Mouse (Mus musculus) left cerebral cortex, adult 18-20 months (tissue): Measurements from ENCODE around the gene Pcnx2. TPM values are rescaled to one million over a fixed set of nuclear protein-coding genes. Genes with fewer than 3 reads are reported as not detected.

Source experiments
- DNase-seq, 2 experiments: peaks; one replicate each; pipeline ENCODE4 v3.0.0; 2021 to 2022; ENCODE audit warnings: low spot score in 2 of 2, mixed read lengths in 1 of 2
- total RNA-seq, 2 experiments: library from RNA; stranded (reverse); gene quantifications; 2 replicates each; pipeline ENCODE4 v1.2.3; 2021

Gene Pcnx2
- total RNA-seq, 2 experiments from 2014 or later = 81.5 to 83.9 TPM

GRCm38 (mm10) chr8:125901167-125901566 is 3.0 kb upstream of the Pcnx2 start:
- DNase-seq = no peak

DNA sequence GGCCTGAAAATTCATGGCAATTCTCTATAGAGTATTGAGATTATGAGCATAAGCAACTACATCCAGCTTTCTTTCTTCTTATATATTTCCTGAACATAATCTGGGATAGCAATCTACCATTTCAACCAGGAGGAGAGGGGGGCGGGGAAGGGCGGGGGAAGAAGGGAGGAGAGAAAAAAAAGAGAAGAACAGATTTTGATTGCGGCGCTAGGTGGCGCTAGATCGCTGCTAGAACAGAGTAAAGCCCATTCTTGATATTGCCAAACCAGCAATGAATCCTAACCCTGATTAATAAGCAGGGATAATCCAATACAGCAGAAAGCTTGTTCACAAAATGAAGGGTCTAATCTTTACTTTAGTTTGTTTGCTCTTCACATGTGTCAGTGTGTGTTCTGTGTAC is 782 bp upstream of the Pcnx2 start:
- peak; percentile 65 to 76 for DNase-seq

DNA sequence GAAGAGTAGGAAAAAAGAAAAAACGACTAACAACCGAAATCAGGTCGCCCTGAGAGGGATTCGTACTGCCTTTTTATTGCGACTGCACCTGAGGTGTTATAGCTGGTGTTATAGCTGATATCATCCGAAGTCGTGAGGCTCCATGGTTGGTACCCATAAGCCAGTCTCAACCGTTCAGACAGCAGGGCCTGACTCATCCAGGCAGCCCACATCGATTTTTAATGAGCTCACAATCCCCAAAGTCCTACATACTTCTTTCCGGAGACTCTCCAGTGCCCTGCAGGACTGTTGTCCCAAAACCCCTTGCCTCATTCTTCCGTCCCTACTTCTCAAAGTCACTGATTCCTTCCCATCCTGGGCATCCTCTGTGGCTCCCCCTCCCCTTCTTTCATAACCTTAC is 729 bp downstream of the Pcnx2 start:
- no peak for DNase-seq

DNA sequence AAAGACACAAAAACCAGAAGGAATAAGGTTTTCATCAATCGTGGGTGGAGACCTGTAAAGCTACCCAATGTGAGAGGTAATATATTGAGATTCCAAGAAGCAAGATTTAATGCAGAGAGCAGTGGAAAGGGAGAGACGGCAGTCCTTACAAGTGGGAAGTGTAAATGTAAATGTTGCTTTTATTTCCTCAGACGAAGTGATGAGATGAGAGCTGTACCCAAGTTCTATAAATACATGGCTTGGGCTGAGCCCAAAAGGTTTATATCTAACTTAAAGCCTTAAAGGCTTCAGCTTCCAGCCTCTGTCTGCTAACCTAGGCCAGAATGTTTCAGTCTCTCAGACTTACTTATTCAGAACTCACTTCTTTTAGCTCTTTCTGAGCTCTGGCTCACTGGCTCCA is 8.2 kb downstream of the Pcnx2 start:
- DNase-seq = peak in 1 of 2 experiments; percentile 37

DNA sequence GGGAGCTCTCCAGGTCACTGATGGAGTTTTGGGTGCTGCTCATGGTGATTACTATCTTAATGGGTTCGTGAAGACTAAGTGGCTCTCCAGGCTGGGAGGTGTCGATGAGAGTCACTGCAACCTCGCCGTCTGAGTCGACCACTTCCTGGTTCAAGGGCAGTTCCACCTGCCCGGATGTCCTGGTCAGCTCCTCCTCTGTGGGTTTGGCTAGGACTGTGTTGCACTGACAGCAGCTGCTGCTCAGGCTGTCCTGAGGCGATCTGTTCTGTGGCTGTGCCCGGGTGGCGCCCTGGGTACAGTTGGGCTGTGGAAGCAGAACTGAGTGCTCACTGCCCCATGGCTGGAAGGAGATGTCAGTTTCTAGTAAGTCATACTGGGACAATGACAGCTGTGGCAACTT is 10.6 kb downstream of the Pcnx2 start:
- no peak for DNase-seq

- DNase-seq = no peak
These were observed 17.7 kb downstream of the Pcnx2 start for GRCm38 (mm10) chr8:125880447-125880846.

GRCm38 (mm10) chr8:125873250-125873534 is 24.9 kb downstream of the Pcnx2 start:
- DNase-seq = no peak

DNA sequence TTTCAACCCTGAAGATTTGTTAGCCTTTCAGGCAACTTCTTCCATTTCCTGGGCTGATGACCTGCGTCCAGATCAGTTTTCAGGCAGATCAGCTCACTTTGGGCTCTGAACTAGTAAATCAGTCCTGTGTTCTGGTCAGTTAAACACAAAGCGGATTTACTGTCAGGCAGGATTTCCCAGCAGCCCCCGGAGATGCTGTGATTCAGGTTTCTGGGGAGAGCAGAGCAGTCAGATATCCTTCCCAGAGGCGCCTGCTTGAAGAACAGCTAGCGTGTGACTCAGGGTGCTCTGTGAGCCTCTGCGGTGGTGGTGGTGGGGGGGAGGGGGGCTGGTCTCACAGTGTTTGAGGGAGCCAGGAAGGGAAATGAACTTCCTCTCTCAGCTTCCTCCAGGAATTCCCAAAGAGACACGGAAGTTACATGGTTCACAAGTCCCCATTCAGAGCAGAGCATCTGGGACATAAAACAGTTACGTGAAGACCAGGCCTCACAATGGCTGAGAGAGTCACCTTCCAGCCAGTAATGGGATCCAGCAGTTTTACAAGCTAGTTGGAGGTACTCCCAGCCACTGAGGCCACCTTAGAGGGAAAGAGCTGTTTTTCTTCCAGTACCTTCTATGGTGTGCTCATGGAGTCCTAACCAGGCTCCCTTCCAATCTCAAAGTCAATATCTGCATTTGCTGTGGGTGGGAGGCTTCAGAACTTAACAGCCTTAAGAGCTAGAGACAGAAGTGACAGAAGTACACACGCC is 25.4 kb downstream of the Pcnx2 start:
- no peak for DNase-seq

- DNase-seq = peak; percentile 49 to 69
These were observed 27.2 kb downstream of the Pcnx2 start for GRCm38 (mm10) chr8:125870821-125871321.

GRCm38 (mm10) chr8:125870179-125870702 is 27.9 kb downstream of the Pcnx2 start:
- no peak for DNase-seq

DNA sequence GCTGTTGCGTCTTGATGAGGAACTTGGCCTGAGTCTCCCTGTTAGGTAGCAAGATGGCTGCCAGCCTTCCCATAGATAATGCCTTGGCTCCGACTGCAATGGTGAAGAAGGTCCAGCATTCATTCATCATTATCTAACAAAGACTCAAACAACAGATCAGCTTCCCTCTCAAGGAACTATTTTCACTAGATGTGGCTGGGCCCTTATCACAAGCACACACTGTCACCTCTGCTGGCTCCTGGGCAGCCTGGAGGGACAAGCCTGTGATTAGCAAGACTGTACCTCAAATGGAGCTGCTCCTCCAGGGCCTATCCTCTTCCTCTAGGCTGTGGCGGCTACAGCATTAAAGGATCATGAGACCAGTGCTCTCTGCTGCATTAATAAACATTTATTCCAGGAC is 28.4 kb downstream of the Pcnx2 start:
- DNase-seq = no peak

DNA sequence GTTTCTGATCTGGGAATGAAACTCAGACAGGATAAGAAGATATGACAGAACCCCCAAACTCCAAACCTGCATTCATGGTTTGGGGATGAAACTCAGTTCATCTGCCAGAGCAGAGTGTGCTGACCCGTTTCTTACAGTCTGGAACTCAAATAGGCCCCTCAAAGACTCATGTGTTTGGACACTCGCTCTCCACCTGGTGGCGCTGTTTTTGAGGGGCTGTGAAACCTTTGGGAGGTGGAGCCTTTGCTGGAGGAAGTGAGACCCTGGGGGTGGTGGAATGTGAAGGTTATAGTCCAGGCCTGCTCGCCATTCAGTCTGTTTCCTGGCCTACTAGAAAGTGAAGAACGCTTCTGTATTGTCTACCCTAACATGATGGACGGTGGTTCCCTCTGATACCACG is 29.6 kb downstream of the Pcnx2 start:
- DNase-seq = no peak

DNA sequence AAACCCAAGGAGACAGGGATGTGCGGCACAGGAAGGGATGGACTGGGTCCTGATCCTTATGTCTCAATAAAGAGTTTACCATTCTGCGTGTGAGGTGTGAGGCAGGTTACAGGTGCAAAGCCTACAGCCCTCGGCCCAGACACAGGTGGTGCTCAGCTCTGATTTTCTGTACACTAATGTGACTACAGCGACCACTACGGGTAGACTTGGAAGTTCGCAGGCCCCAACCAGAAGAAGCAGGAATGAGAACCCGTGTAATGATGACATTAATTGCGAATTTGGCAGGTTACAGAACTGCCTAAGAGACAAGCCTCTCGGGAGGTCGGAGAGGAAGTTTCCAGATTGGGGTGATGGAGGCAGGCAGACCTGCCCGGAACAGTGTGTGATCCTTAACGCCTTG is 32.0 kb downstream of the Pcnx2 start:
- no peak for DNase-seq

GRCm38 (mm10) chr8:125857251-125857650 is 40.9 kb downstream of the Pcnx2 start:
- no peak for DNase-seq

DNA sequence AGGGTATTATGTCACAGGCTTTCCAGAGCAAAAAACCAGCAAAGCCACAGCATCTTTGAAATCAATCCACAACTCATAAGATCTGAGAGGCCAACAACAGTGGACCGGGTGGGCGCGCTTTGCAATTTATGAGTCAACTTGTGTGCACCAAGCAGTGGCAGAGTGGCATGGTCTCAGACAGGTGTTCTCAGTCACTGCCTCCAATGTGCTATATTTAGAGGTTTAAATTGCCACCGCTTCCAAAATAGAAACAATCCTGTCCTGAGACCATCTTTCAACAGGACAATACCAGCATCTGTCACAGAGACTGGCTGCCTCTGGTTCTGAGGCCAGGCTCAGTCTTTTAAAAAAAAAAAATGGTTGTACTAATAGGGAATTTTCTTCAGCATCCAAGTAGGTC is 42.0 kb downstream of the Pcnx2 start:
- DNase-seq = no peak

DNA sequence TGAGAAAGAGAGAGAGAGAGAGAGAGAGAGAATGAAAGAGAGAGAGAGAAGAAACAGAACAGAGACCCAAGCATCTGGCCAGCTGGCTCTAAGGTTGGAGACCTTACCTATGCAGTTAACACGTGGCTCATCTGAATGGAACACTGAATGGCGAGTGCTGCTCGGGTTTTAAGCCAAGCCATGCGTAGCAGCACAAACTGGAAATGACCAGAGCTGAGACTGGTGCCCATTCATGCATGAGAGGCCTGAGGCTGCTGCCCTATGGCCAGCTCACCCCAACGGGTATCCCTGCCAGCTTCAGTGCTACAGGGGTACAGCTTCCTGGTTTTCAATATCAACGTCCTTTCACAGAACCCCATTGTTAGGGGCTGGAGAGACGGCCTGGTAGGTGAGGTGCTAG is 43.7 kb downstream of the Pcnx2 start:
- DNase-seq = no peak

DNA sequence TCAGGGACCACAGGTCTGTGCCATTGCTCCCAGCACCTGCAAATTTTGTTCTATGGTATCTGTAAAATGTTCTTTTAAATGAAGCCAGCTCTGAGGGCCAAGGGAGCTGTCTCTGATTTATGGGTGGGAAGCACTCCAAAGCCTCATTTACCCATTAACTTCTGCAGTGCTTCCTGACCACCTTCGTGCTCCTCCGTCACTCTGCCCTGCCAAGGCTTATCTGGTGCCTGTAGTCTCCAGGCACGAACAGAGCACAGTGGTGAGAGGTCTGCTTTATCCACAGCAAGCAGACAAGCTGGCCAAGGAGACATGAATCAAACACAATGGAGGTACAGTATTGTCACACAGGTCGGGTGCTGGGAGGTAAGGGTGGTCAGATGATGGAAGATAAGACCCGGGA is 44.8 kb downstream of the Pcnx2 start:
- DNase-seq = no peak

DNA sequence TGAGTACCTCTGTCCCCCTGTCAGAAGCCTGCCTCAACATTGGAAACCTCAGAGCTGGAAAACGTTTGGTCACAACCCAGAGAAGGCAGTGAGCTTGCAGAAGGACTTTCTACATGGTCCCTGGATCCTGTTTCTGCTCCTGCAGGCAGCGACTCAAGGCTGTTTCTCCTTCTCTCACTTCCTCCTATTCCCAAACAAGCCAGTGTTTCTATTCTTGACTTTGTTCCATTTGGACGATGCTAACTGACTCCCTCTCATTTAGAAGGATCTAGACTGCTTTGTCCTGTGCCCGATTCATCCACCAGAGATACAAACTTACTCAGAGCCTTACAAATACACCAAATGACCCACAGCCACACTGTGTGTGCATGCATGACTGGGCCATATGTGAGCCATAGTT is 48.9 kb downstream of the Pcnx2 start:
- DNase-seq = peak in 1 of 2 experiments; percentile 21

DNA sequence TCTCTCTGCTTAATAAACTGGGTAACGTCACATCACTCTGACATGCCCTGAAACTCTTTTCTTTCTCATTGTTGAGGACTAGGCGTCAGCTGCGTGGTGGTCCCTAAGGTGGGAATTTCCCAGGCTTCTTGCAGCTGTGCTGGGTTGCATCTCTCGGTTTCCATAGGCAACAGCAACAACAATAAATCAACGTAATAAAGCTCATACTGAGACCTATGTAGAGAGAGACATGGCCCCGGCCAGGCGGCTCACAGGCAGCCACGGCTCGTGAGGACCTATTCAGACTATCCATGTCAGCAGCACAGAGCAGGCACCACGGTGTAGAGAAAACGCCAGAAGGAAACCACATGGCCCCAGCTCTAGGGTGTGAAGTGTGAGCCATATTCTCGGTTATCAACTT is 50.3 kb downstream of the Pcnx2 start:
- DNase-seq = no peak

GRCm38 (mm10) chr8:125845281-125845680 is 52.8 kb downstream of the Pcnx2 start:
- DNase-seq = no peak

DNA sequence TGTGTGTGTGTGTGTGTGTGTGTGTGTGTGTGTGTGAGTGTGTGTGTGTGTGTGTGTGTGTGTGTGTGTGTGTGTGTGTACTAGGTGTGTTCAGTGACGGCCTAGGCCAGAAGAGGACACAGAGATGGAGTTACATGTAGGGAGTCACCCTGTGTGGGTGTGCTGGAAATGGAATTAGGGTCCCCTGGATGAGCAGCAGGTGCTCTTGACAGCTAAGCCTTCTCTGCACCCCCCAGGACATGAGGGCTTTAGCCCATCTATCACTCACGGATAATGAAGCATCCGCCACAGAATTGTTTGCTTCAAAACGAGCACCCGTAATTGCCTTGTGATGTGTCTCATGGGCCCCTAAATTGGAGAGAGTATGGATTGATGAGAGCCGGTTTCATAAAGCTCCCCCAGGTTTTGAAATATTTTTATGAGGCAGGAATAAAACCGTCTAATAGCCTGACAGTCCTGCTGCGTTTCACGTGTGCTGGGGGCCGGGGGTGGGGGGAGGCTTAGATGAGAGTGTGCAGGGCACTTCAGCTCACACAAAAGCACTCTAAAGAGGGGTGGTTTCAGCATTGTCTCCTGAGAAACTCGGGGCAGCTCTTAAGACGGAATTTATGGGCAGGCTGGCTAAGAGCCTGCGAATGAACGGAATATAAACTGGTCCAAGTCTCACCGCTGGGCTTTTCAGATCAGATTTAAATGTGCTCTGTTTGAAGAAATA is 54.8 kb downstream of the Pcnx2 start:
- no peak for DNase-seq

DNA sequence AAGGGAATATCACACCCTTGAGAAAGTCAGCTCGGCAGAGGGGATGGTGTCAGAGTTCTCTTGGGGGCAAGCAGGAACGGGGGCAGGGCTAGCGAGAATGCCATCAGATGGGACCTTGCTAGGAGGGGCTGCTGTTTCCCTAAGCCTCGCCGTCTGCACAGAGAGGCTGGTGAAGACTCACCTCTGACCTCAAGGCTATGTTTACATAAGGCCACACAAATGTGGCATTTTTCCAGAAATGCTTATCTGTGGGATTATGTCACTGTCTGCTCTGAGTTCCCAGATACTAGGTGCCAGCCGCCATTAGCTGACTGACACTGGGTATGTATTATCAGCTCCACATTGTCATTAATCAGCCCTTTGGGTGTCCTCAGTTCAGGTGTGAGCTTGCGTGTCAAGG is 56.0 kb downstream of the Pcnx2 start:
- DNase-seq = no peak

DNA sequence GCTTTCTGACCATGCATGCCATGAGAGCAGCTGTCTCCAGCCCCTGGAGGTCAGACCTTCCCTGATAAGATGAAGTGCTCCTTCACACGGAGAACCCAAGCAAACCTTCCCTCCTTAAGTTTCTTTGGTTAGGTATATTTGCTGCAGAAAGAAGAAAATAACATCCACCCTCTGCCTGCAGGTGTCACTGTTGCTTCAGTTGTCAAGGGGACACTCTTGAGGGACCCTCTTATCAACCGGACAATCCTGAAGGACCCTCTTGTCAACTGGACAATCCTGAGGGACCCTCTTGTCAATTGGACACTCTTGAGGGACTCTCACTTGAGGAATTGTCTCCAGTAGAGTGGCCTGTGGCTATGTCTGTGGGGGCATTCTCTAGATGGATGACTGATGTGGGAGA is 73.4 kb downstream of the Pcnx2 start:
- DNase-seq = peak in 1 of 2 experiments; percentile 14
